Mouse (Mus musculus): ENCODE measurements around the gene Wbp2. TPM values are rescaled to one million over a fixed set of nuclear protein-coding genes. Genes with fewer than 3 reads are reported as not detected.
"Not testable (repeated sequence)": the region's sequence is repeated elsewhere in the genome, so short reads cannot be mapped to it uniquely, and the experiment has no call there.

Wbp2 gene
- polyA plus RNA-seq, 1 experiment, result 156 TPM

DNA sequence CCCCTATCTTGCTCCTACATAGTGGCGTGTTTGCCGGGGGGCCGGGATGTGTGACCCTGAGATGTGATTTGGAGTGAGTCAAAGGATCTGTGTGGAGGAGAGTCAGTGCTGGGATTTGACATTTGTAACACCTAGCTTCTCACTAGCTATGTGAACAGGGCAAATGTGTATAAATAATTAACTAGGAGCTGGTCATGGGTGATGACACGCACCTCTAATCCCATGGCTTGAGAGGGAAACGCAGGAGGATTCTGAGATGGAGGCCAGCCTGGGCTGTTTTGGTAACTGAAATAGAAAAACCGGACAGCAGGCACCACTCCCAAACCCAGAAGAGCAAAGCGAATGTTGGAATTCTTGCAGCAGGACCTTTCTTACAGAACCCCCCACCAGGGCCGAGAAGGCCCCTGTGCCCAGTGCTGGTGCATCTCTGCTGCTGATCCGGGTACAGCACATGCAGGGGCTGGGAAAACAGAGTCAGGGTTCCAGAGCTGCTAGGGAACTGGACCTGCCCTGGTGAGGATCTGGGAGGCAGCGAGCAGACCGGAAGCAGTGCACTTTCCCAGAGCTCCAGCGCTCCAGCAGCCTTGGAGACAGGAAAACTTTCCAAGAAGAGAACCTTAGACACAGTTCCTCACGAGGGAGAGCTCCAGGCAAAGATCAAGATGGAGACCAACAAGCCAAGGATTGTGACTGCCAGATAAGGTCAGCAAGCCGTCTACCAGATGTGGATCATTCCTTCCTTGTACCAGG is 12.1 kb upstream of the Wbp2 start:
- H3K36me3 ChIP-seq (ENCODE audit: control insufficient read depth, insufficient read depth), result no peaks in the 10 kb centered on the region
- H3K79me2 ChIP-seq (ENCODE audit: control insufficient read depth, insufficient read depth), result no peaks in the 10 kb centered on the region
- no peak overlapping the region for H3K4me3 ChIP-seq
- H3ac ChIP-seq (ENCODE audit: control insufficient read depth, insufficient read length), result no peak overlapping the region
- no peak for TF ChIP-seq REST (IDR thresholded peaks at IDR 0.05; ENCODE audit: insufficient read depth, insufficient read length)
- TF ChIP-seq CEBPB (IDR thresholded peaks at IDR 0.05; ENCODE audit: insufficient read depth, poor library complexity, severe bottlenecking), result no peak
- TF ChIP-seq POLR2A (IDR thresholded peaks at IDR 0.05; ENCODE audit: insufficient read length, low read depth), result no peak
- no peak for TF ChIP-seq MYOD1 (IDR thresholded peaks at IDR 0.05; ENCODE audit: control insufficient read depth in 1 of 3, insufficient read length in 2 of 3, low read depth in 2 of 3)
- TF ChIP-seq USF1 (IDR thresholded peaks at IDR 0.05; ENCODE audit: low read depth), result no peak
- no peak for TF ChIP-seq MAX (IDR thresholded peaks at IDR 0.05; ENCODE audit: low read depth)
- TF ChIP-seq POLR2AphosphoS2 (IDR thresholded peaks at IDR 0.05; ENCODE audit: insufficient read length, low read depth), result no peak
- no peak for TF ChIP-seq MYOG (IDR thresholded peaks at IDR 0.05; ENCODE audit: control insufficient read depth in 1 of 3, insufficient read depth in 1 of 3, insufficient read length in 2 of 3, low read depth in 2 of 3)
- no peak for TF ChIP-seq E2F4 (IDR thresholded peaks at IDR 0.05; ENCODE audit: insufficient read depth)
- TF ChIP-seq TCF3 (IDR thresholded peaks at IDR 0.05; ENCODE audit: insufficient read length, low read depth), result no peak
- no peak for TF ChIP-seq SRF (IDR thresholded peaks at IDR 0.05; ENCODE audit: control insufficient read depth, insufficient read length, low read depth)
- no peak for TF ChIP-seq TCF12 (IDR thresholded peaks at IDR 0.05; ENCODE audit: insufficient read depth, poor library complexity, severe bottlenecking)
- H3K4me2 ChIP-seq (ENCODE audit: low read depth), result no peak overlapping the region
- H3K27me3 ChIP-seq (ENCODE audit: control insufficient read depth, insufficient read depth, insufficient read length), result no peaks in the 10 kb centered on the region

DNA sequence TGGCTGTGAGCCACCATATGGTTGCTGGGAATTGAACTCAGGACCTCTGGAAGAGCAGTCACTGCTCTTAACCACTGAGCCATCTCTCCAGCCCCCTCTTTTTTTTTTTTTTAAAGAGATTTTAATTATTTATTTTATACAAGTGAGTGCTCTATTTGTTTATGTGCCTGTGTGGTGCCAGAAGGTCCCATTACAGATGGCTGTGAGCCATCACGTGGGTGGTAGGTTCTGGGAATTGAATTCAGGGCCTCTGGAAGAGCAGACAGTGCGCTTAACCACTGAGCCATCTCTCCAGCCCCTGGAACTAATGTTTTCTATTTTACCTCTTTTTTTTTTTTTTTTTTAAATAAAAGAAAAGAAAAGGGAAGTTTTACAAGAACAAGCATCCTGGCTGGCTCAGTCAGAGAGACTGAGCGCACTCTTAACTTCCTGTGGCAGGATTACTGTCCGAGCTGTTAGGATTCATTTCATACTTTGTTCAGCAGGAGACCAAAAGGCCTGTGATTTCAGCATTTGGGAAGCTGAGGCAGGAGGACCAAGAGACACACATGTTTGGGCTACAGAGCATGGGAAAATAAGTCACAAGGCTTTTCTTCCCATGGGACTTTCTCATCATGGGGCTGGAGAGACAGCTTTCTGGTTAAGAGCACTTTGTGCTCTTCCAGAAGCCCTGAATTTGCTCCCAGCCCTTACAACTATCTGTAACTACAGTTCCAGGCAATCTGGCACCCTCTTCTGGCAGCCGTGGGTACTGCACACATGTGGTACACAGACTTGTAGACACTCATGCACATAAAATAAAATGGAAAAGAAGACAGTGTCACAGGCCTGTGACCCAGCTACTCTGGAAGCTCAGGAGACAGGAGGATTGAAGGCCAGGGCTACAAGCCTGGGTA is 9.7 kb upstream of the Wbp2 start:
- TF ChIP-seq MYOD1 (IDR thresholded peaks at IDR 0.05; ENCODE audit: control insufficient read depth in 1 of 3, insufficient read length in 2 of 3, low read depth in 2 of 3), result no peak
- no peak for TF ChIP-seq E2F4 (IDR thresholded peaks at IDR 0.05; ENCODE audit: insufficient read depth)
- no peak for TF ChIP-seq TCF3 (IDR thresholded peaks at IDR 0.05; ENCODE audit: insufficient read length, low read depth)
- no peak for TF ChIP-seq USF1 (IDR thresholded peaks at IDR 0.05; ENCODE audit: low read depth)
- no peak for TF ChIP-seq SRF (IDR thresholded peaks at IDR 0.05; ENCODE audit: control insufficient read depth, insufficient read length, low read depth)
- no peak for TF ChIP-seq TCF12 (IDR thresholded peaks at IDR 0.05; ENCODE audit: insufficient read depth, poor library complexity, severe bottlenecking)
- TF ChIP-seq POLR2A (IDR thresholded peaks at IDR 0.05; ENCODE audit: insufficient read length, low read depth), result no peak
- no peak for TF ChIP-seq CEBPB (IDR thresholded peaks at IDR 0.05; ENCODE audit: insufficient read depth, poor library complexity, severe bottlenecking)
- no peak for TF ChIP-seq POLR2AphosphoS2 (IDR thresholded peaks at IDR 0.05; ENCODE audit: insufficient read length, low read depth)
- TF ChIP-seq MYOG (IDR thresholded peaks at IDR 0.05; ENCODE audit: control insufficient read depth in 1 of 3, insufficient read depth in 1 of 3, insufficient read length in 2 of 3, low read depth in 2 of 3), result no peak
- TF ChIP-seq REST (IDR thresholded peaks at IDR 0.05; ENCODE audit: insufficient read depth, insufficient read length), result no peak
- no peak for TF ChIP-seq MAX (IDR thresholded peaks at IDR 0.05; ENCODE audit: low read depth)
- Histone ChIP-seq H3K4me2 (ENCODE audit: low read depth) (no peak overlapping the region), H3K27me3 (ENCODE audit: control insufficient read depth, insufficient read depth, insufficient read length) (no peaks in the 10 kb centered on the region), H3K4me3 (no peak overlapping the region), H3K79me2 (ENCODE audit: control insufficient read depth, insufficient read depth) (no peaks in the 10 kb centered on the region), H3K36me3 (ENCODE audit: control insufficient read depth, insufficient read depth) (no peaks in the 10 kb centered on the region), H3ac (ENCODE audit: control insufficient read depth, insufficient read length) (no peak overlapping the region)

DNA sequence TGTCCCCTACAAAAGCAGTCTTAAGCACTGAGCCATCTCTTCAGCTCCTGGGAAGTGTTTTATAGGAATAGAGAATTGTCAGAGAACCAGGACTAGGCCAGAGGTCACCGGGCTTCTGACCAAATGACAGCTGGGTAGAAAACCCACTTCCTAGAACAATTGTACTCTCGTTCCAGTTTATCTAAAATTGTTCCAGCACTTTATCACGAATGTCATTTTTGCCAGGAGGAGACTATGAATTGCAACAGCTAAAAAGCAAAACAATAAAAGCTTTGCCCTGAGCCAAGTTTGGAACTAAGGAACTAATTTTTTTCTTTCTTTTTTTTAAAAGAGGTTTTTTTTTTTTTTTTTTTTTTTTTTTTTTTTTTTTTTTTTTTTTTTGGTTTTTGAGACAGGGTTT is 8.8 kb upstream of the Wbp2 start:
- peak in 1 of 3 experiments; percentile 16 for TF ChIP-seq MYOD1 (IDR thresholded peaks at IDR 0.05; ENCODE audit: control insufficient read depth in 1 of 3, insufficient read length in 2 of 3, low read depth in 2 of 3)
- TF ChIP-seq E2F4 (IDR thresholded peaks at IDR 0.05; ENCODE audit: insufficient read depth), result no peak
- Histone ChIP-seq H3K4me2 (ENCODE audit: low read depth) (no peak overlapping the region), H3K27me3 (ENCODE audit: control insufficient read depth, insufficient read depth, insufficient read length) (no peaks in the 10 kb centered on the region), H3K79me2 (ENCODE audit: control insufficient read depth, insufficient read depth) (no peaks in the 10 kb centered on the region), H3ac (ENCODE audit: control insufficient read depth, insufficient read length) (no peak overlapping the region), H3K4me3 (no peak overlapping the region), H3K36me3 (ENCODE audit: control insufficient read depth, insufficient read depth) (no peaks in the 10 kb centered on the region)

DNA sequence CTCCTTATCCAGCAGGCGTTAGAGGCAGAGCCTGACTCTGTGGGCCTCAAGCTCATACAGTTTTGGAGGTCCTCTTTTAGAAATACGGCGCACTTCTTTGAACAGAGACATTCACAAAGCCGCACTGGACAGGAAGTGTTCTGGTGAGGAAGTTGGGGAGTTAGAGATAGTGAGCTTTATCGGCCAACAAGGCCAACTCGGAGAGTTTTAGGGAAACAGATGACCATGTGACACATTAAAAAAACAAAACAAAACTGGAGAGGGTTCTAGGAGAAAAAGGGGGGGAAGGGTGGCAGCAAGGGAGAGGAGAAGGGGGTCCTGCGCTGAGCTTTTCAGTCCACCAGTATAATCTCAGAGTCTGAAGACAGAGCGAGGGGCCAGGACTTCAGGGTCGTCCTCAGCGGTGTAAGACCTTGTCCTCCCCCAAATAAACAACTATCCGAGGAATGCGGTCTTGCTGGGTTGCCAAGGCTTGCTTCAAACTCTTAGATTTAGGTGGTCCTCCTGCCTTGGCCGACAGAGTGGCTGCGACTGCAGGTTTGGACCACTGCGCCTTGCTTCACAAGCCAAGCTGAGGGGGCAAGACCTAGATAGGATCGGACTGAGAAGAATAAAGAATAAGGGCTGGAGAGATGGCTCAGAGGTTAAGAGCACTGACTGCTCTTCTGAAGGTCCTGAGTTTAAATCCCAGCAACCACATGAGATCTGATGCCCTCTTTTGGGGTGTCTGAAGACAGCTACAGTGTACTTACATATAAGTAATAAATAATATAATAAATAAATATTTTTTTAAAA is 7.2 kb upstream of the Wbp2 start:
- Histone ChIP-seq H3K36me3 (ENCODE audit: control insufficient read depth, insufficient read depth) (no peaks in the 10 kb centered on the region), H3K27me3 (ENCODE audit: control insufficient read depth, insufficient read depth, insufficient read length) (no peaks in the 10 kb centered on the region), H3K79me2 (ENCODE audit: control insufficient read depth, insufficient read depth) (no peaks in the 10 kb centered on the region), H3K4me3 (no peak overlapping the region), H3ac (ENCODE audit: control insufficient read depth, insufficient read length) (no peak overlapping the region), H3K4me2 (ENCODE audit: low read depth) (no peak overlapping the region)
- TF ChIP-seq E2F4 (IDR thresholded peaks at IDR 0.05; ENCODE audit: insufficient read depth) (no peak), TCF12 (IDR thresholded peaks at IDR 0.05; ENCODE audit: insufficient read depth, poor library complexity, severe bottlenecking) (no peak), USF1 (IDR thresholded peaks at IDR 0.05; ENCODE audit: low read depth) (no peak), CEBPB (IDR thresholded peaks at IDR 0.05; ENCODE audit: insufficient read depth, poor library complexity, severe bottlenecking) (no peak), POLR2A (IDR thresholded peaks at IDR 0.05; ENCODE audit: insufficient read length, low read depth) (no peak), SRF (IDR thresholded peaks at IDR 0.05; ENCODE audit: control insufficient read depth, insufficient read length, low read depth) (no peak), TCF3 (IDR thresholded peaks at IDR 0.05; ENCODE audit: insufficient read length, low read depth) (no peak)

DNA sequence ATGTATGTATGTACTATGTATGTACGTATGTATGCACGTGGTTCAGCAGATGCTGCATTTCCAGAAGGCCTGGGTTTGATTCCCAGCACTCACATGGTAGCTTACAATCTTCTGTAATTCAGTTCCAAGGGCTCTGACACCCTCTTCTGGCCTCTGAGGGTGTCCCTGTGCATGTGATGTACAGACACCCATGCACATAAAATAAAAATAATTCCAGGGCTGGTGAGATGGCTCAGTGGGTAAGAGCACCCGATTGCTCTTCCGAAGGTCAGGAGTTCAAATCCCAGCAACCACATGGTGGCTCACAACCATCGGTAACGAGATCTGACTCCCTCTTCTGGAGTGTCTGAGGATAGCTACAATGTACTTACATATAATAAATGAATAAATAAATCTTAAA is 6.2 kb upstream of the Wbp2 start:
- H3K79me2 ChIP-seq (ENCODE audit: control insufficient read depth, insufficient read depth); H3K27me3 ChIP-seq (ENCODE audit: control insufficient read depth, insufficient read depth, insufficient read length); H3K4me2 ChIP-seq (ENCODE audit: low read depth); H3ac ChIP-seq (ENCODE audit: control insufficient read depth, insufficient read length); H3K36me3 ChIP-seq (ENCODE audit: control insufficient read depth, insufficient read depth); H3K4me3 ChIP-seq: not testable (repeated sequence)

Data from myocyte (in vitro differentiated cells).